ENCODE assay signal across 8 mouse cellular contexts in the genomic region with DNA sequence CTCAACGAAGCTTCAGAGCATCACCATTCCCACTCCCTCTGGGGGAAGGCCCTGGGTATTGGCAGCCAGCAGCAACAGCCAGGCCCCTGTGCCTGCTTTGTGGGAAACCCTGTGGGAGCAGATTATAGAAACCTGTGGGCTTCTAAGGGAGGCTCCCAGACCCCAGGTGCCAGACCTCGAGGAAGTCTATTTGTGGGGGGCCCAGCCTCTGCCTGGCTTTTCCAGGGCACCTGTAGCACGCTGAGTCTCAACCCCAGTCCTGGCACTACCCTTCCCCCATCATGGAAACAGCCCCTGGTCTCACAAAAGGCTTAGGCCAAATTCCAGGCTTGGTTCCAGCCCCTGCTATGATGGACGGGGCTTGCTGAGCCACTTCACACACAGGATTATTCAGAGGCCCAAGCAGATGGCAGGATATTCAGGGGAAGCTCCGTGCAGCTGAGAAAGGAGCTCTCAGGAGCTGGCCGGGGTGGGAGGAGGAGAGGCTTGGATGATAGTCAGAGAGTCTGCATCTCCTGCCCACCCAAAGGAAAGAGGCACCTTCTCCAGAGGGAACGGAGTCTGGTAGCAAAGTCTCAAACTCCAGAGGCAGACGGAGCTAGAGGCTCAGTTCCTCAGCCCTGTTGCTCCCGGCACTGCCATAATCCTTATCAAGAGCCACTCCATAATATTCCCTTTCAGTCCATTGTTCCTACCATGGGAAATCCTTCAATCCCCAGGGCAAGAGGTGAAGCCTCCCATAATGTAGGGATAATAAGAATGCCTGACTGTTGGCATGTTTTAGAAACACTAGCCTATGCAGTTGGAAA. TPM values are rescaled to one million over a fixed set of nuclear protein-coding genes. Genes with fewer than 3 reads are reported as not detected.
DNase-seq lines count a peak whose midpoint lies in the region; ATAC-seq lines count a peak whose summit lies in the region.
"Had no signal": no experiment of that assay in that cellular context is flagged by ENCODE, and none has a peak within 500 bp of the region (broad histone marks: within the 10 kb centered on the region; RNA-seq: fewer than 3 reads in every experiment).

No protein-coding gene starts in this region.

- H3K27ac ChIP-seq in forebrain, embryonic 12.5 days = peak overlapping the region; percentile 77
- H3K27ac ChIP-seq in heart, embryonic 10.5 days = no peak overlapping the region

- no peak overlapping the region for H3K4me2 ChIP-seq in forebrain, embryonic 12.5 days
- H3K4me2 ChIP-seq: heart, embryonic 12.5 days had no signal

- H3K4me3 ChIP-seq in forebrain, embryonic 12.5 days (replicated peaks) = no peak overlapping the region
- H3K4me3 ChIP-seq in heart, embryonic 10.5 days = no peak overlapping the region
- H3K4me3 ChIP-seq: heart, embryonic 12.5 days had no signal

- no peaks in the 10 kb centered on the region for H3K36me3 ChIP-seq in forebrain, embryonic 12.5 days (replicated peaks)
- no peaks in the 10 kb centered on the region for H3K36me3 ChIP-seq in heart, embryonic 10.5 days
- H3K36me3 ChIP-seq: heart, embryonic 12.5 days had no signal

- peak; percentile 55 for ATAC-seq in forebrain, embryonic 12.5 days (ENCODE audit: low FRiP score)

- WGBS in forebrain, embryonic 12.5 days = 15% methylated on average over 9 of the region's 9 CpGs
- WGBS in heart, embryonic 10.5 days = 33% methylated on average over 9 of the region's 9 CpGs

- H3K9ac ChIP-seq in forebrain, embryonic 12.5 days = no peak overlapping the region
- H3K9ac ChIP-seq: heart, embryonic 12.5 days had no signal

- peaks cover 24% of the 10 kb centered on the region for H3K27me3 ChIP-seq in forebrain, embryonic 12.5 days
- peaks cover 52% of the 10 kb centered on the region for H3K27me3 ChIP-seq in heart, embryonic 10.5 days (ENCODE audit: insufficient read depth, poor library complexity, severe bottlenecking)

- no peaks in the 10 kb centered on the region for H3K9me3 ChIP-seq in forebrain, embryonic 12.5 days
- H3K9me3 ChIP-seq in heart, embryonic 10.5 days = no peaks in the 10 kb centered on the region
- H3K9me3 ChIP-seq: heart, embryonic 12.5 days had no signal

- H3K4me1 ChIP-seq in forebrain, embryonic 12.5 days = peaks cover 62% of the 10 kb centered on the region
- H3K4me1 ChIP-seq in heart, embryonic 10.5 days = peaks cover 33% of the 10 kb centered on the region

- DNase-seq in cerebellum, postnatal 14 days = peak; percentile 91
- DNase-seq in left cerebral cortex, adult 11 months (ENCODE audit: low spot score) = peak; percentile 61
- peak; percentile 88 for DNase-seq in retina, postnatal 1 day
- DNase-seq in spleen, postnatal 14 days (ENCODE audit: low spot score in 2 of 2) = no peak
- DNase-seq in kidney, postnatal 36 days = no peak
- no peak for DNase-seq in heart, embryonic 10.5 days (ENCODE audit: low spot score)

RNA-seq across cellular contexts. Expression of a gene that starts 32.7 kb away (rescaled TPM):
- polyA plus RNA-seq in forebrain, embryonic 12.5 days (2016; fragmentation: Nextera tagmentation; extraction: Ambion mirVana) = 8.7 and 9.2 TPM in 2 replicates
- 0.30 and 0.40 TPM in 2 replicates for polyA plus RNA-seq in heart, embryonic 10.5 days (2016; fragmentation: Nextera tagmentation; extraction: Ambion mirVana)

Comparison
In these comparisons a context has a peak if more than half of its experiments do, and no peak if none do; other contexts are left out.
1. DNase-seq: peak in cerebellum, postnatal 14 days (2 of 2), left cerebral cortex, adult 11 months (single experiment) and retina, postnatal 1 day (single experiment); none in spleen, postnatal 14 days (0 of 2), kidney, postnatal 36 days (0 of 2) and heart, embryonic 10.5 days (single experiment).